Mouse (Mus musculus): ENCODE measurements around the gene Ppid. TPM values are rescaled to one million over a fixed set of nuclear protein-coding genes. Genes with fewer than 3 reads are reported as not detected.

The Ppid gene
- 145 and 146 TPM in 2 replicates for polyA plus RNA-seq (2015; fragmentation: Nextera tagmentation; extraction: Ambion mirVana)

GRCm38 (mm10) chr3:79590863-79591792, at the start of gene Ppid:
TSS of gene Ppid (plus strand) at chr3:79591342.
- WGBS = 4% methylated on average over 63 of the region's 63 CpGs
- Histone ChIP-seq H3K4me2 (peak within 1 kb of the TSS; percentile 76), H3K9ac (peak within 1 kb of the TSS; percentile 68), H3K4me1 (replicated peaks) (peaks cover 13% of the 10 kb centered on the region), H3K27ac (replicated peaks) (peak within 1 kb of the TSS; percentile 74), H3K4me3 (peak within 1 kb of the TSS; percentile 74), H3K36me3 (peaks cover 16% of the 10 kb centered on the region), H3K9me3 (no peaks in the 10 kb centered on the region), H3K27me3 (no peaks in the 10 kb centered on the region)
- peak; percentile 91 for ATAC-seq (ENCODE audit: low FRiP score, low read depth)

- Histone ChIP-seq H3K36me3 (no peaks in the 10 kb centered on the region), H3K9ac (no peak overlapping the region), H3K4me1 (replicated peaks) (no peaks in the 10 kb centered on the region), H3K4me3 (no peak overlapping the region), H3K4me2 (no peak overlapping the region), H3K27me3 (no peaks in the 10 kb centered on the region), H3K27ac (replicated peaks) (no peak overlapping the region), H3K9me3 (no peaks in the 10 kb centered on the region)
- ATAC-seq (ENCODE audit: low FRiP score, low read depth) = no peak
- WGBS = 40% methylated on average over 6 of the region's 6 CpGs
Observed at GRCm38 (mm10) chr3:79542585-79542984, 48.6 kb upstream of the Ppid start.

- Histone ChIP-seq H3K9ac (no peak overlapping the region), H3K9me3 (no peaks in the 10 kb centered on the region), H3K4me2 (no peak overlapping the region), H3K36me3 (no peaks in the 10 kb centered on the region), H3K4me1 (replicated peaks) (no peaks in the 10 kb centered on the region), H3K27me3 (no peaks in the 10 kb centered on the region), H3K27ac (replicated peaks) (no peak overlapping the region), H3K4me3 (no peak overlapping the region)
- 90% methylated on average over 17 of the region's 17 CpGs for WGBS
- ATAC-seq (ENCODE audit: low FRiP score, low read depth) = no peak; the same call in 1 of the 2 replicates
Observed at GRCm38 (mm10) chr3:79548681-79549437, 42.3 kb upstream of the Ppid start.

- no peak overlapping the region for H3K9ac ChIP-seq
- H3K36me3 ChIP-seq = no peaks in the 10 kb centered on the region
- no peak overlapping the region for H3K27ac ChIP-seq (replicated peaks)
- no peaks in the 10 kb centered on the region for H3K4me1 ChIP-seq (replicated peaks)
- 94% methylated on average over 8 of the region's 8 CpGs for WGBS
- no peak overlapping the region for H3K4me3 ChIP-seq
- no peak for ATAC-seq (ENCODE audit: low FRiP score, low read depth)
- H3K9me3 ChIP-seq = no peaks in the 10 kb centered on the region
- H3K4me2 ChIP-seq = no peak overlapping the region
- no peaks in the 10 kb centered on the region for H3K27me3 ChIP-seq
Observed at GRCm38 (mm10) chr3:79549751-79550393, 41.3 kb upstream of the Ppid start.

GRCm38 (mm10) chr3:79551826-79552552, 39.2 kb upstream of the Ppid start:
- Histone ChIP-seq H3K4me3 (no peak overlapping the region), H3K27ac (replicated peaks) (no peak overlapping the region), H3K4me1 (replicated peaks) (no peaks in the 10 kb centered on the region), H3K4me2 (no peak overlapping the region), H3K9ac (no peak overlapping the region), H3K27me3 (no peaks in the 10 kb centered on the region), H3K9me3 (no peaks in the 10 kb centered on the region), H3K36me3 (no peaks in the 10 kb centered on the region)
- ATAC-seq (ENCODE audit: low FRiP score, low read depth) = no peak
- WGBS = 80% methylated on average over 10 of the region's 10 CpGs

GRCm38 (mm10) chr3:79553779-79554178, 37.4 kb upstream of the Ppid start:
- Histone ChIP-seq H3K27ac (replicated peaks) (no peak overlapping the region), H3K9ac (no peak overlapping the region), H3K4me2 (no peak overlapping the region), H3K36me3 (no peaks in the 10 kb centered on the region), H3K4me1 (replicated peaks) (no peaks in the 10 kb centered on the region; the same call in 1 of the 2 replicates), H3K4me3 (no peak overlapping the region), H3K27me3 (no peaks in the 10 kb centered on the region), H3K9me3 (no peaks in the 10 kb centered on the region)
- ATAC-seq (ENCODE audit: low FRiP score, low read depth) = no peak
- WGBS = 96% methylated on average over 3 of the region's 3 CpGs

- no peak for ATAC-seq (ENCODE audit: low FRiP score, low read depth)
- Histone ChIP-seq H3K4me2 (no peak overlapping the region), H3K27me3 (no peaks in the 10 kb centered on the region), H3K4me3 (no peak overlapping the region), H3K4me1 (replicated peaks) (no peaks in the 10 kb centered on the region; the same call in 1 of the 2 replicates), H3K36me3 (no peaks in the 10 kb centered on the region), H3K27ac (replicated peaks) (no peak overlapping the region), H3K9me3 (no peaks in the 10 kb centered on the region), H3K9ac (no peak overlapping the region)
- 84% methylated on average over 6 of the region's 6 CpGs for WGBS
Observed at GRCm38 (mm10) chr3:79555061-79555460, 36.1 kb upstream of the Ppid start.

- 72% methylated on average over 9 of the region's 9 CpGs for WGBS
- peak; percentile 78 for ATAC-seq (ENCODE audit: low FRiP score, low read depth)
- no peaks in the 10 kb centered on the region for H3K9me3 ChIP-seq
- H3K4me1 ChIP-seq (replicated peaks) = peaks cover 14% of the 10 kb centered on the region
- no peaks in the 10 kb centered on the region for H3K27me3 ChIP-seq
- H3K9ac ChIP-seq = no peak overlapping the region
- no peak overlapping the region for H3K4me3 ChIP-seq
- H3K4me2 ChIP-seq = no peak overlapping the region
- no peaks in the 10 kb centered on the region for H3K36me3 ChIP-seq
- peak overlapping the region; percentile 57 for H3K27ac ChIP-seq (replicated peaks)
Observed at GRCm38 (mm10) chr3:79559021-79559772, 31.9 kb upstream of the Ppid start.

GRCm38 (mm10) chr3:79559773-79560045, 31.4 kb upstream of the Ppid start:
- peak overlapping the region; percentile 57 for H3K27ac ChIP-seq (replicated peaks)
- ATAC-seq (ENCODE audit: low FRiP score, low read depth) = no peak
- no peak overlapping the region for H3K9ac ChIP-seq
- no peak overlapping the region for H3K4me3 ChIP-seq
- H3K36me3 ChIP-seq = no peaks in the 10 kb centered on the region
- no peaks in the 10 kb centered on the region for H3K9me3 ChIP-seq
- WGBS = 80% methylated on average over 5 of the region's 5 CpGs
- peaks cover 17% of the 10 kb centered on the region for H3K4me1 ChIP-seq (replicated peaks)
- H3K4me2 ChIP-seq = no peak overlapping the region
- no peaks in the 10 kb centered on the region for H3K27me3 ChIP-seq

- 94% methylated on average over 6 of the region's 6 CpGs for WGBS
- Histone ChIP-seq H3K4me2 (no peak overlapping the region), H3K4me3 (no peak overlapping the region), H3K4me1 (replicated peaks) (peaks cover 22% of the 10 kb centered on the region), H3K36me3 (no peaks in the 10 kb centered on the region), H3K27me3 (no peaks in the 10 kb centered on the region), H3K9me3 (no peaks in the 10 kb centered on the region), H3K9ac (no peak overlapping the region), H3K27ac (replicated peaks) (no peak overlapping the region)
- no peak for ATAC-seq (ENCODE audit: low FRiP score, low read depth)
Observed at GRCm38 (mm10) chr3:79560555-79560954, 30.6 kb upstream of the Ppid start.
